Mouse (Mus musculus) midbrain, embryonic 14.5 days (tissue): ENCODE measurements at regions not wholly inside any gene's neighbourhood (a gene's known extent, or its start where the extent isn't known, plus 50 kb on each side); places are given as distances from the start of the nearest gene placed in this dataset.

Experiments used
- ATAC-seq: fragments of 200-750 bp; cut with Nextera tagmentation; 2 replicates; pipeline ENCODE4 v1.8.0; 2017; ENCODE audit warnings: moderate number of reproducible peaks, moderate library complexity; ENCODE audit not compliant: low FRiP score, low TSS enrichment
- DNase-seq: peaks from one replicate; pipeline ENCODE4 v3.0.0-alpha.2; 2015
- H3K27ac ChIP-seq: fragments of 300-500 bp; sonication (generic); replicated peaks from 2 replicates; pipeline ENCODE4 v1.5.1; 2014; ENCODE audit warnings: mild to moderate bottlenecking, low read depth, low read length, moderate library complexity
- H3K27me3 ChIP-seq: fragments of 300-500 bp; sonication (generic); 2 replicates; pipeline ENCODE4 v1.6.1; 2014; ENCODE audit warnings: low read length, control low read depth, mixed read lengths; ENCODE audit not compliant: control insufficient read depth, insufficient read depth
- H3K36me3 ChIP-seq: fragments of 300-500 bp; sonication (generic); 2 replicates; pipeline ENCODE4 v1.6.1; 2014; ENCODE audit warnings: low read length, control low read depth; ENCODE audit not compliant: control insufficient read depth, insufficient read depth
- H3K4me1 ChIP-seq: fragments of 300-500 bp; sonication (generic); 2 replicates; pipeline ENCODE4 v1.6.1; 2014; ENCODE audit warnings: mild to moderate bottlenecking, antibody characterized with exemption, low read length, control low read depth; ENCODE audit not compliant: control insufficient read depth, insufficient read depth
- H3K4me2 ChIP-seq: fragments of 300-500 bp; sonication (generic); 2 replicates; pipeline ENCODE4 v1.6.1; 2014; ENCODE audit warnings: mild to moderate bottlenecking, low read length, moderate library complexity
- H3K4me3 ChIP-seq: fragments of 300-500 bp; sonication (generic); replicated peaks from 2 replicates; pipeline ENCODE4 v1.5.1; 2014; ENCODE audit warnings: low read depth, low read length
- H3K9ac ChIP-seq: fragments of 300-500 bp; sonication (generic); replicated peaks from 2 replicates; pipeline ENCODE4 v1.6.1; 2014; ENCODE audit warnings: mild to moderate bottlenecking, low read length, moderate library complexity
- H3K9me3 ChIP-seq: fragments of 300-500 bp; sonication (generic); 2 replicates; pipeline ENCODE4 v1.6.1; 2016; ENCODE audit warnings: low read length, control low read depth, mixed read lengths; ENCODE audit not compliant: control insufficient read depth
- WGBS: fragments of 180-500 bp; shearing (Covaris S2); extraction: QIAGEN DNeasy Blood & Tissue Kit; methylation state at CpG from one replicate; pipeline ENCODE4 v1.1.7; 2014; 5-methylcytosine and 5-hydroxymethylcytosine counted together

- no peak overlapping the region for H3K4me3 ChIP-seq
- ATAC-seq (no peak), DNase-seq (no peak)
- peaks cover 9% of the 10 kb centered on the region; the same call in 1 of the 2 replicates for H3K4me1 ChIP-seq
- H3K9me3 ChIP-seq = no peaks in the 10 kb centered on the region
- H3K27me3 ChIP-seq = no peaks in the 10 kb centered on the region
- H3K4me2 ChIP-seq = no peak overlapping the region
- no peaks in the 10 kb centered on the region for H3K36me3 ChIP-seq
- WGBS = 80% methylated on average over 10 of the region's 10 CpGs
- H3K27ac ChIP-seq = 0 out of 2 replicates have a peak overlapping the region, but pooled peaks have one; percentile 39
- no peak overlapping the region for H3K9ac ChIP-seq
Observed at GRCm38 (mm10) chr1:156996084-156996880, 56.9 kb upstream of the Ralgps2 start.

- H3K4me2 ChIP-seq = no peak overlapping the region
- H3K36me3 ChIP-seq = no peaks in the 10 kb centered on the region
- no peak overlapping the region for H3K4me3 ChIP-seq
- DNase-seq (no peak), ATAC-seq (no peak)
- peaks cover 13% of the 10 kb centered on the region for H3K4me1 ChIP-seq
- no peak overlapping the region for H3K9ac ChIP-seq
- H3K27ac ChIP-seq = no peak overlapping the region
- no peaks in the 10 kb centered on the region for H3K9me3 ChIP-seq
- H3K27me3 ChIP-seq = no peaks in the 10 kb centered on the region
- WGBS = 93% methylated on average over 7 of the region's 7 CpGs
Observed at GRCm38 (mm10) chr1:156995180-156995951, 55.9 kb upstream of the Ralgps2 start.

- Histone ChIP-seq H3K4me2 (no peak overlapping the region), H3K27me3 (no peaks in the 10 kb centered on the region), H3K9me3 (no peaks in the 10 kb centered on the region), H3K4me1 (peaks cover 16% of the 10 kb centered on the region), H3K9ac (no peak overlapping the region), H3K27ac (no peak overlapping the region), H3K4me3 (no peak overlapping the region), H3K36me3 (no peaks in the 10 kb centered on the region)
- 100% methylated on average over 2 of the region's 2 CpGs for WGBS
- no peak for ATAC-seq
- no peak for DNase-seq
Observed at GRCm38 (mm10) chr1:156994644-156995016, 55.2 kb upstream of the Ralgps2 start.

- Histone ChIP-seq H3K4me1 (peaks cover 16% of the 10 kb centered on the region), H3K9ac (no peak overlapping the region), H3K4me3 (no peak overlapping the region), H3K27ac (no peak overlapping the region), H3K27me3 (no peaks in the 10 kb centered on the region), H3K9me3 (no peaks in the 10 kb centered on the region), H3K36me3 (no peaks in the 10 kb centered on the region), H3K4me2 (no peak overlapping the region)
- DNase-seq (no peak), ATAC-seq (no peak)
- 70% methylated on average over 15 of the region's 15 CpGs for WGBS
Observed at GRCm38 (mm10) chr1:156994005-156994643, 54.7 kb upstream of the Ralgps2 start.

GRCm38 (mm10) chr1:156993105-156993504, 53.7 kb upstream of the Ralgps2 start:
- Histone ChIP-seq H3K27me3 (no peaks in the 10 kb centered on the region), H3K27ac (no peak overlapping the region), H3K4me2 (no peak overlapping the region), H3K9ac (no peak overlapping the region), H3K4me3 (no peak overlapping the region), H3K4me1 (peaks cover 19% of the 10 kb centered on the region), H3K9me3 (no peaks in the 10 kb centered on the region), H3K36me3 (no peaks in the 10 kb centered on the region)
- 78% methylated on average over 3 of the region's 3 CpGs for WGBS
- DNase-seq (no peak), ATAC-seq (no peak)

GRCm38 (mm10) chr1:156992536-156992935, 53.1 kb upstream of the Ralgps2 start:
- peaks cover 19% of the 10 kb centered on the region for H3K4me1 ChIP-seq
- DNase-seq (no peak), ATAC-seq (no peak)
- WGBS = 28% methylated on average over 2 of the region's 2 CpGs
- no peaks in the 10 kb centered on the region for H3K9me3 ChIP-seq
- H3K9ac ChIP-seq = no peak overlapping the region
- H3K36me3 ChIP-seq = no peaks in the 10 kb centered on the region
- no peak overlapping the region for H3K4me2 ChIP-seq
- H3K27ac ChIP-seq = no peak overlapping the region
- no peaks in the 10 kb centered on the region for H3K27me3 ChIP-seq
- H3K4me3 ChIP-seq = no peak overlapping the region

- Histone ChIP-seq H3K4me2 (no peak overlapping the region), H3K4me1 (peaks cover 14% of the 10 kb centered on the region), H3K27me3 (no peaks in the 10 kb centered on the region), H3K36me3 (no peaks in the 10 kb centered on the region), H3K9me3 (no peaks in the 10 kb centered on the region), H3K4me3 (no peak overlapping the region), H3K27ac (peak overlapping the region; percentile 50; the same call in 1 of the 2 replicates), H3K9ac (no peak overlapping the region)
- DNase-seq (no peak), ATAC-seq (no peak; the same call in 1 of the 2 replicates)
- 73% methylated on average over 14 of the region's 14 CpGs for WGBS
Observed at GRCm38 (mm10) chr1:156990567-156991494, 51.4 kb upstream of the Ralgps2 start.

- H3K36me3 ChIP-seq = no peaks in the 10 kb centered on the region
- H3K9ac ChIP-seq = no peak overlapping the region
- H3K9me3 ChIP-seq = no peaks in the 10 kb centered on the region
- DNase-seq (peak; percentile 83), ATAC-seq (peak; percentile 84)
- H3K4me2 ChIP-seq = no peak overlapping the region
- WGBS = 10% methylated on average over 9 of the region's 9 CpGs
- H3K27ac ChIP-seq = peak overlapping the region; percentile 50
- H3K4me1 ChIP-seq = peaks cover 14% of the 10 kb centered on the region
- no peaks in the 10 kb centered on the region for H3K27me3 ChIP-seq
- H3K4me3 ChIP-seq = no peak overlapping the region
Observed at GRCm38 (mm10) chr1:156990112-156990511, 50.7 kb upstream of the Ralgps2 start.
